Mouse (Mus musculus): ENCODE measurements around the gene Nr1d1.
A peak's percentile ranks its signal among the peaks of the same experiment; 100 is the strongest.

DNA sequence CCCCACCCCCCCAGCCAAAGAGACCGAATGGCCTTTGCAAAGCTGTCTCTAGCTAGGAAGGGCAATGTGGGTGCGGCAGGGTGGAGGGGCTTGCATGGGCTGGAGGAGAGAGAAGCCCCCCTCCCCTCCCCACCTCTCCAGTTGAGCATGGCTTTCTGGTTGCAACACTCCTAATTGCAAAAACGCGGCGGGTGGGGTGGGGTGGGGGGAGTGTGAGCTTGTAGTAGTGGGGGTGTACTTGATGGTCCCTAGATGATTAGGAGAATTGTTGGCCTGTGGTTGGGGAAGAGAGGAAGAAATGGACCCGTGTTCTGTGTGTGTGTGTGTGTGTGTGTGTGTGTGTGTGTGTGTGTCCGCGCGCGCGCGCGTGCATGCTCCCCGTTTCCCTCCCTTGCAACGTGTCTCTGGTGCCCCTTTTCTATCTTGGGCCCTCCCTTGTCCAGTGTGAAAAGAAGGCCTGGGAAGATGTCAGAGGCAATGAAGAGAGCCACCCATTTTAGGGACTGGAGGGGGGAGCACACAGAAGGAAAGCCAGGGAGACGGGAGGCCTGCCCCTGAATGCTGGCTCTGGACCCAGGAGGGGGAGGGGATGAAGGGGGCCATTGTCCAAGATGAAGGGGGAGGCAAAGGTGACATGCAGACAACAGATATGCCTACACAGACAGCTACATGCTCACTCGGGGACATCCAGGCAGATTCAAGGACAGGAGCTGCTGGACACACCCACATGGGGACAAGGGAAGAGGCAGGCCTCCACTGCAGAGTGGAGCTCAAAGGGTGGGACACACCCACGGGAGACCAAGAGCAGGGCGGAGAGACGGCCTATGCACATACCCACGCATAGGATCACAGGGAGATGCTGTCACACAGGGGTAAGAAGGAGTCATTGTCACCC, 32.5 kb downstream of the Nr1d1 start:
- TF ChIP-seq POLR2A (IDR thresholded peaks at IDR 0.05; ENCODE audit: low read depth, low read length) (peak; percentile 38; the same call in 1 of the 2 replicates), CTCF (IDR thresholded peaks at IDR 0.05; ENCODE audit: extremely low read depth, insufficient read length, insufficient replicate concordance, low read depth, low read length) (no peak)
